Mouse (Mus musculus) heart, embryonic 15.5 days (tissue): ENCODE measurements around the gene Cdyl2. TPM values are rescaled to one million over a fixed set of nuclear protein-coding genes. Genes with fewer than 3 reads are reported as not detected.

Experiments used
- ATAC-seq: fragments of 200-750 bp; cut with Nextera tagmentation; replicated peaks from 2 replicates; pipeline ENCODE4 v1.8.0; 2017; ENCODE audit warnings: low read depth, moderate TSS enrichment; ENCODE audit not compliant: insufficient number of reproducible peaks, insufficient read depth, low FRiP score
- H3K27ac ChIP-seq: fragments of 300-500 bp; sonication (generic); 2 replicates; pipeline ENCODE4 v1.5.1; 2015; ENCODE audit warnings: mild to moderate bottlenecking, inconsistent platforms
- H3K27me3 ChIP-seq: fragments of 300-500 bp; sonication (generic); 2 replicates; pipeline ENCODE4 v1.6.1; 2015; ENCODE audit warnings: inconsistent platforms
- H3K36me3 ChIP-seq: fragments of 300-500 bp; sonication (generic); 2 replicates; pipeline ENCODE4 v1.6.1; 2015; ENCODE audit warnings: mild to moderate bottlenecking, inconsistent platforms
- H3K4me1 ChIP-seq: fragments of 300-500 bp; sonication (generic); replicated peaks from 2 replicates; pipeline ENCODE4 v1.6.1; 2015; ENCODE audit warnings: inconsistent platforms
- H3K4me2 ChIP-seq: fragments of 300-500 bp; sonication (generic); 2 replicates; pipeline ENCODE4 v1.6.1; 2015; ENCODE audit warnings: inconsistent platforms, mild to moderate bottlenecking, moderate library complexity
- H3K4me3 ChIP-seq: fragments of 300-500 bp; sonication (generic); 2 replicates; pipeline ENCODE4 v1.5.1; 2015; ENCODE audit warnings: mild to moderate bottlenecking, inconsistent platforms
- H3K9ac ChIP-seq: fragments of 300-500 bp; sonication (generic); 2 replicates; pipeline ENCODE4 v1.6.1; 2015; ENCODE audit warnings: mild to moderate bottlenecking, inconsistent platforms
- H3K9me3 ChIP-seq: fragments of 300-500 bp; sonication (generic); replicated peaks from 2 replicates; pipeline ENCODE4 v1.6.1; 2016; ENCODE audit warnings: inconsistent platforms
- whole genome bisulfite sequencing: fragments of 180-500 bp; shearing (Covaris S2); methylation state at CpG from one replicate; pipeline ENCODE4 v1.1.7; 2015; ENCODE audit warnings: mixed read lengths; 5-methylcytosine and 5-hydroxymethylcytosine counted together
- polyA plus RNA-seq: library from polyadenylated mRNA; unstranded; fragments of >200 nt; fragmentation: Nextera tagmentation; extraction: Ambion mirVana; gene quantifications from 2 replicates; pipeline ENCODE4 v1.2.1, GENCODE M21; 2015

Gene Cdyl2
- polyA plus RNA-seq, 1 experiment from 2014 or later = 4.1 TPM

GRCm38 (mm10) chr8:116671543-116671942 is 61.2 kb downstream of the Cdyl2 start:
- H3K9ac ChIP-seq = no peak overlapping the region
- no peaks in the 10 kb centered on the region for H3K9me3 ChIP-seq
- no peak overlapping the region for H3K4me3 ChIP-seq
- no peaks in the 10 kb centered on the region for H3K36me3 ChIP-seq
- no peaks in the 10 kb centered on the region for H3K27me3 ChIP-seq
- ATAC-seq = no peak
- no peak overlapping the region for H3K4me2 ChIP-seq
- 61% methylated on average over 5 of the region's 5 CpGs for WGBS
- no peaks in the 10 kb centered on the region for H3K4me1 ChIP-seq
- H3K27ac ChIP-seq = no peak overlapping the region

GRCm38 (mm10) chr8:116670604-116671003 is 62.2 kb downstream of the Cdyl2 start:
- Histone ChIP-seq H3K9me3 (no peaks in the 10 kb centered on the region), H3K27me3 (no peaks in the 10 kb centered on the region), H3K36me3 (no peaks in the 10 kb centered on the region), H3K4me1 (no peaks in the 10 kb centered on the region), H3K4me2 (no peak overlapping the region), H3K4me3 (no peak overlapping the region), H3K9ac (no peak overlapping the region), H3K27ac (no peak overlapping the region)
- no peak for ATAC-seq
- 83% methylated on average over 7 of the region's 7 CpGs for WGBS

DNA sequence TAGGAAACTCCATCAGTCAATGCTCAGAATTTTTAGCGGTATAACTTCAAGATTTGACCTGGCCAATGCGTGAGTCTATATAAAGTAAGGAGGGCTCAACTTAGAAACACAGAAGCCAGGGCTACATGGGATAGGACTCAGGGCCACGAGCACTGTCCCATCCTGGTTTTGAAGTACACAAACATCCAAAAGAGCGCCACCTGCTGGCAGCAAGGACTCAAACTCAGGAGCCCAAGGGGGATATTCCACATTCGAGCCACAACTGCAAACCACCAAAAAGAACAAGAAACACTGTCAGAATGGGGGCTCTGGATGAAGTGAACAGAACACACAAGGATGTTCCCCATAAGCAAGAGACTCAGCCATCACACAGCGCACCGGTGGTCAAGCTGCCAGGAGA is 63.8 kb downstream of the Cdyl2 start:
- Histone ChIP-seq H3K9ac (no peak overlapping the region), H3K9me3 (no peaks in the 10 kb centered on the region), H3K36me3 (no peaks in the 10 kb centered on the region), H3K4me3 (no peak overlapping the region), H3K4me2 (no peak overlapping the region), H3K4me1 (no peaks in the 10 kb centered on the region), H3K27me3 (no peaks in the 10 kb centered on the region), H3K27ac (no peak overlapping the region)
- WGBS = 90% methylated on average over 7 of the region's 7 CpGs
- ATAC-seq = no peak

- Histone ChIP-seq H3K27ac (no peak overlapping the region), H3K4me1 (no peaks in the 10 kb centered on the region), H3K36me3 (no peaks in the 10 kb centered on the region), H3K27me3 (no peaks in the 10 kb centered on the region), H3K4me3 (no peak overlapping the region), H3K4me2 (no peak overlapping the region), H3K9ac (no peak overlapping the region), H3K9me3 (no peaks in the 10 kb centered on the region)
- no peak for ATAC-seq
- WGBS = 77% methylated on average over 11 of the region's 11 CpGs
These were observed 65.9 kb downstream of the Cdyl2 start for GRCm38 (mm10) chr8:116666781-116667325.

- no peak overlapping the region for H3K4me3 ChIP-seq
- H3K4me1 ChIP-seq = no peaks in the 10 kb centered on the region
- no peak overlapping the region for H3K4me2 ChIP-seq
- no peaks in the 10 kb centered on the region for H3K36me3 ChIP-seq
- no peak overlapping the region for H3K27ac ChIP-seq
- H3K9me3 ChIP-seq = no peaks in the 10 kb centered on the region
- H3K27me3 ChIP-seq = no peaks in the 10 kb centered on the region
- 48% methylated on average over 1 of the region's 1 CpGs for WGBS
- H3K9ac ChIP-seq = no peak overlapping the region
- no peak for ATAC-seq
These were observed 71.3 kb downstream of the Cdyl2 start for GRCm38 (mm10) chr8:116661521-116661920.

- H3K4me1 ChIP-seq = no peaks in the 10 kb centered on the region
- no peaks in the 10 kb centered on the region for H3K9me3 ChIP-seq
- no peak for ATAC-seq
- H3K27me3 ChIP-seq = no peaks in the 10 kb centered on the region
- H3K36me3 ChIP-seq = no peaks in the 10 kb centered on the region
- H3K4me2 ChIP-seq = no peak overlapping the region
- H3K27ac ChIP-seq = no peak overlapping the region
- H3K9ac ChIP-seq = no peak overlapping the region
- no peak overlapping the region for H3K4me3 ChIP-seq
- 82% methylated on average over 3 of the region's 3 CpGs for WGBS
These were observed 76.0 kb downstream of the Cdyl2 start for GRCm38 (mm10) chr8:116656811-116657210.

DNA sequence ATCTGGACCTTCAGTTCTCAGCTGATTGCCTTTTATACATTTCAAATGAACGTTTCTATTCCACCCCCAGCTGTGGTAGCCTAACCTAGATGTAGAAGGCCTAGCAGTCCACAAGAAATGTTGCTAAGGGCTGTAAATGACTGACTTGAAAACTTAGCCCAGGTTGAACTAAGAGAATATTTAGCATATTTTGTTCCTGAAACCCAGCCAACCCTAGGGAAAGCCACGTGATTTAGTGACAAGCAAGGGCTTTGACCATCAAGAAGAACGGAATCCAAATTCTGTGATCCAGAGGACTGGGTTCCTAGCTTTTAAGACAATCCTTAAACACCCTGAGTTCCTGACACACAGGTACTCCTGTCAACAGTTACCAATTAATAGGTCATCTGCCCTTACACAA is 77.9 kb downstream of the Cdyl2 start:
- no peaks in the 10 kb centered on the region for H3K9me3 ChIP-seq
- H3K4me1 ChIP-seq = peaks cover 4% of the 10 kb centered on the region; the same call in 1 of the 2 replicates
- WGBS = 71% methylated on average over 3 of the region's 3 CpGs
- H3K27ac ChIP-seq = no peak overlapping the region
- no peak for ATAC-seq
- H3K9ac ChIP-seq = no peak overlapping the region
- H3K27me3 ChIP-seq = no peaks in the 10 kb centered on the region
- H3K36me3 ChIP-seq = no peaks in the 10 kb centered on the region
- no peak overlapping the region for H3K4me2 ChIP-seq
- H3K4me3 ChIP-seq = no peak overlapping the region

- Histone ChIP-seq H3K4me1 (peaks cover 4% of the 10 kb centered on the region; the same call in 1 of the 2 replicates), H3K27ac (no peak overlapping the region), H3K27me3 (no peaks in the 10 kb centered on the region), H3K36me3 (no peaks in the 10 kb centered on the region), H3K9me3 (no peaks in the 10 kb centered on the region), H3K9ac (no peak overlapping the region), H3K4me3 (no peak overlapping the region), H3K4me2 (no peak overlapping the region)
- 74% methylated on average over 4 of the region's 4 CpGs for WGBS
- ATAC-seq = no peak
These were observed 79.8 kb downstream of the Cdyl2 start for GRCm38 (mm10) chr8:116652949-116653348.

- Histone ChIP-seq H3K9ac (no peak overlapping the region), H3K27ac (no peak overlapping the region), H3K4me2 (no peak overlapping the region), H3K36me3 (no peaks in the 10 kb centered on the region), H3K4me1 (peaks cover 4% of the 10 kb centered on the region; the same call in 1 of the 2 replicates), H3K4me3 (no peak overlapping the region), H3K9me3 (no peaks in the 10 kb centered on the region), H3K27me3 (no peaks in the 10 kb centered on the region)
- no peak for ATAC-seq
- 55% methylated on average over 16 of the region's 16 CpGs for WGBS
These were observed 82.6 kb downstream of the Cdyl2 start for GRCm38 (mm10) chr8:116649975-116650725.

- ATAC-seq = no peak
- no peak overlapping the region for H3K9ac ChIP-seq
- no peak overlapping the region for H3K4me3 ChIP-seq
- H3K9me3 ChIP-seq = no peaks in the 10 kb centered on the region
- WGBS = 68% methylated on average over 4 of the region's 4 CpGs
- no peak overlapping the region for H3K27ac ChIP-seq
- H3K36me3 ChIP-seq = no peaks in the 10 kb centered on the region
- no peak overlapping the region for H3K4me2 ChIP-seq
- H3K4me1 ChIP-seq = peaks cover 4% of the 10 kb centered on the region; the same call in 1 of the 2 replicates
- H3K27me3 ChIP-seq = no peaks in the 10 kb centered on the region
These were observed 87.4 kb downstream of the Cdyl2 start for GRCm38 (mm10) chr8:116645376-116645775.

- Histone ChIP-seq H3K27ac (no peak overlapping the region), H3K9ac (no peak overlapping the region), H3K27me3 (no peaks in the 10 kb centered on the region), H3K9me3 (no peaks in the 10 kb centered on the region), H3K4me2 (no peak overlapping the region), H3K4me1 (no peaks in the 10 kb centered on the region), H3K36me3 (no peaks in the 10 kb centered on the region), H3K4me3 (no peak overlapping the region)
- no peak for ATAC-seq
- 82% methylated on average over 10 of the region's 10 CpGs for WGBS
These were observed 91.9 kb downstream of the Cdyl2 start for GRCm38 (mm10) chr8:116640925-116641324.

DNA sequence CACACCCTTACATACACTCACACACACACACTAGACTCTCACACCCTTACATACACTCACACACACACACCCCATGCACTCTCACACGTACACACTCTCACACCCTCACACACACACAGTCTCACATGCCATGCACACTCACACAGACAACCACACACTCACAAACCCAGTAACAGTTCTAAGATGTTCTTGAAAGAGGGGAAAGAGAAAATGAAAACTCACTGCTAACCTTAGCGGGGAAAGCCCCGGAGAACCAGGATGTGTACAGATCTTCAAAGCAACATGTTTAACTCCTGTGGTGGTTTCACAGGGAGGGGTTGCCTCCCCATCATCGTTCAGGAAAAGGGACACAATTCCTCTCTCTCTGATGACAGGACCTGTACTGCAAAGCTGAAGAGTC is 94.8 kb downstream of the Cdyl2 start:
- H3K36me3 ChIP-seq = no peaks in the 10 kb centered on the region
- H3K4me1 ChIP-seq = no peaks in the 10 kb centered on the region
- H3K27me3 ChIP-seq = no peaks in the 10 kb centered on the region
- no peak for ATAC-seq
- 80% methylated on average over 4 of the region's 4 CpGs for WGBS
- H3K4me2 ChIP-seq = no peak overlapping the region
- no peak overlapping the region for H3K9ac ChIP-seq
- no peak overlapping the region for H3K4me3 ChIP-seq
- H3K9me3 ChIP-seq = no peaks in the 10 kb centered on the region
- H3K27ac ChIP-seq = no peak overlapping the region
